Mouse (Mus musculus) adrenal gland, adult 18-20 months (tissue): ENCODE data around the gene Slc9a3r1. TPM values are rescaled to one million over a fixed set of nuclear protein-coding genes. Genes with fewer than 3 reads are reported as not detected.

ENCODE experiments used
- DNase-seq, 2 experiments: peaks; one replicate each; pipeline ENCODE4 v3.0.0; 2021 to 2022; ENCODE audit warnings: low spot score in 2 of 2
- total RNA-seq, 2 experiments: library from RNA; stranded (reverse); gene quantifications; 1 replicate in 1 of 2; 2 replicates in 1 of 2; pipeline ENCODE4 v1.2.3; 2021

The Slc9a3r1 gene
- total RNA-seq, 2 experiments from 2014 or later, result 17.2 to 19.3 TPM

- DNase-seq, result no peak
Measured at GRCm38 (mm10) chr11:115187693-115188092, 24.6 kb downstream of the Slc9a3r1 start, which contains the start of gene Nat9. Nat9 (minus strand) TSS chr11:115187859.

- DNase-seq, result no peak
Measured at GRCm38 (mm10) chr11:115188539-115189231, 25.5 kb downstream of the Slc9a3r1 start.

GRCm38 (mm10) chr11:115189304-115189703, 26.2 kb downstream of the Slc9a3r1 start:
- no peak for DNase-seq

- peak; percentile 40 to 60 for DNase-seq
Measured at GRCm38 (mm10) chr11:115192180-115192579, 29.0 kb downstream of the Slc9a3r1 start.

GRCm38 (mm10) chr11:115194693-115195092, 31.6 kb downstream of the Slc9a3r1 start:
- DNase-seq, result no peak

- DNase-seq, result no peak
Measured at GRCm38 (mm10) chr11:115195933-115196332, 32.8 kb downstream of the Slc9a3r1 start.

- DNase-seq, result no peak
Measured at GRCm38 (mm10) chr11:115197558-115197957, 34.4 kb downstream of the Slc9a3r1 start.

- no peak for DNase-seq
Measured at GRCm38 (mm10) chr11:115198932-115199384, 35.8 kb downstream of the Slc9a3r1 start.

GRCm38 (mm10) chr11:115200520-115200919, 37.4 kb downstream of the Slc9a3r1 start:
- no peak for DNase-seq

- peak; percentile 83 to 84 for DNase-seq
Measured at GRCm38 (mm10) chr11:115202316-115202715, 39.2 kb downstream of the Slc9a3r1 start.

- no peak for DNase-seq
Measured at GRCm38 (mm10) chr11:115202756-115203155, 39.6 kb downstream of the Slc9a3r1 start.

GRCm38 (mm10) chr11:115208126-115208525, 45.0 kb downstream of the Slc9a3r1 start:
- DNase-seq, result no peak

- no peak for DNase-seq
Measured at GRCm38 (mm10) chr11:115208776-115209732, 45.9 kb downstream of the Slc9a3r1 start.

- no peak for DNase-seq
Measured at GRCm38 (mm10) chr11:115209958-115210357, 46.8 kb downstream of the Slc9a3r1 start.

GRCm38 (mm10) chr11:115212116-115212515, 49.0 kb downstream of the Slc9a3r1 start:
- DNase-seq, result no peak

- no peak for DNase-seq
Measured at GRCm38 (mm10) chr11:115215123-115215522, 52.0 kb downstream of the Slc9a3r1 start.

- no peak for DNase-seq
Measured at GRCm38 (mm10) chr11:115217439-115218410, 54.6 kb downstream of the Slc9a3r1 start.

GRCm38 (mm10) chr11:115219263-115219662, 56.1 kb downstream of the Slc9a3r1 start:
- no peak for DNase-seq

GRCm38 (mm10) chr11:115219685-115220084, 56.5 kb downstream of the Slc9a3r1 start:
- no peak for DNase-seq

GRCm38 (mm10) chr11:115222077-115222476, 58.9 kb downstream of the Slc9a3r1 start:
- no peak for DNase-seq

- no peak for DNase-seq
Measured at GRCm38 (mm10) chr11:115222570-115222969, 59.4 kb downstream of the Slc9a3r1 start.
